16 mouse cellular contexts compared by ENCODE assay signal in genomic region chr3:109411294-109411693, GRCm38 (mm10).
"Had no signal": no experiment of that assay in that cellular context is flagged by ENCODE, and none has a peak within 500 bp of the region (broad histone marks: within the 10 kb centered on the region; RNA-seq: fewer than 3 reads in every experiment).

No protein-coding gene starts in this region.

- H3K4me1 ChIP-seq: limb, embryonic 10.5 days; liver, embryonic 15.5 days; midbrain, embryonic 15.5 days; neural tube, embryonic 12.5 days; stomach, embryonic 15.5 days had no signal

- H3K27ac ChIP-seq: layer of hippocampus, adult 2 months; left cerebral cortex, adult 2 months; limb, embryonic 10.5 days; liver, embryonic 15.5 days; macrophage; midbrain, embryonic 15.5 days; neural tube, embryonic 12.5 days; stomach, embryonic 15.5 days had no signal

- H3K4me3 ChIP-seq: layer of hippocampus, adult 2 months; left cerebral cortex, adult 2 months; limb, embryonic 10.5 days; liver, embryonic 15.5 days; megakaryocyte, embryonic 14.5 days; midbrain, embryonic 15.5 days; neural tube, embryonic 12.5 days; stomach, embryonic 15.5 days had no signal

- DNase-seq: kidney, adult 8-10 months; lung, adult 2 months; lung, postnatal 10 days; retina, postnatal 1 day; thymus, postnatal 36 days had no signal

- ATAC-seq: midbrain, embryonic 15.5 days had no signal

- H3K4me2 ChIP-seq: liver, embryonic 11.5 days; liver, embryonic 15.5 days; midbrain, embryonic 11.5 days; midbrain, embryonic 15.5 days; neural tube, embryonic 12.5 days; stomach, embryonic 15.5 days had no signal

- H3K9ac ChIP-seq: liver, embryonic 15.5 days; midbrain, embryonic 15.5 days; neural tube, embryonic 12.5 days; stomach, embryonic 15.5 days had no signal

- H3K36me3 ChIP-seq: limb, embryonic 10.5 days; liver, embryonic 15.5 days; midbrain, embryonic 15.5 days; neural tube, embryonic 12.5 days; stomach, embryonic 15.5 days had no signal

- H3K9me3 ChIP-seq: limb, embryonic 10.5 days; liver, embryonic 15.5 days; megakaryocyte, embryonic 14.5 days; midbrain, embryonic 15.5 days; neural tube, embryonic 12.5 days; stomach, embryonic 15.5 days had no signal

- H3K27me3 ChIP-seq: liver, embryonic 15.5 days; megakaryocyte, embryonic 14.5 days; midbrain, embryonic 15.5 days; neural tube, embryonic 12.5 days; stomach, embryonic 15.5 days had no signal
